In genomic region chr6:8141881-8142280, GRCm38 (mm10) we compare ENCODE assay signal across 13 mouse cellular contexts. TPM values are rescaled to one million over a fixed set of nuclear protein-coding genes. Genes with fewer than 3 reads are reported as not detected.
DNase-seq lines count a peak whose midpoint lies in the region; ATAC-seq and TF ChIP-seq lines count a peak whose summit lies in the region.
"Had no signal": no experiment of that assay in that cellular context is flagged by ENCODE, and none has a peak within 500 bp of the region (broad histone marks: within the 10 kb centered on the region; RNA-seq: fewer than 3 reads in every experiment).

No protein-coding gene starts in this region.

- intact Hi-C loops in left cerebral cortex, postnatal 25 days (cut with DNase I), result no loop called here

- no peak overlapping the region for H3K4me2 ChIP-seq in embryonic facial prominence, embryonic 14.5 days (ENCODE audit: low read depth, low read length)
- H3K4me2 ChIP-seq: forebrain, embryonic 12.5 days; hindbrain, embryonic 14.5 days; lung, embryonic 15.5 days had no signal

- H3K4me1 ChIP-seq in kidney, adult 2 months (ENCODE audit: control insufficient read depth, insufficient read depth, low read length), result no peaks in the 10 kb centered on the region
- H3K4me1 ChIP-seq in embryonic facial prominence, embryonic 14.5 days (ENCODE audit: control insufficient read depth, insufficient read depth, low read length), result no peaks in the 10 kb centered on the region
- H3K4me1 ChIP-seq: forebrain, embryonic 12.5 days; lung, embryonic 15.5 days had no signal

- TF ChIP-seq CTCF in kidney, adult 2 months (conservative IDR thresholded peaks at IDR 0.05; ENCODE audit: insufficient read depth, insufficient read length, low read depth, low read length), result no peak

- DNase-seq in kidney, adult 2 months, result peak; percentile 6
- DNase-seq in kidney, adult 8-10 months, result no peak
- DNase-seq in 416B (ENCODE audit: low read depth), result peak; percentile 44
- peak; percentile 1 for DNase-seq in MEL-GATA-1-ER (ENCODE audit: extremely low read depth, low read depth)
- peak; percentile 74 for DNase-seq in embryonic facial prominence, embryonic 14.5 days (ENCODE audit: low spot score)
- no peak for DNase-seq in left cerebral cortex, postnatal 25 days (ENCODE audit: low spot score in 2 of 2)
- DNase-seq in right cerebral cortex, postnatal 36 days (ENCODE audit: low spot score in 2 of 2), result no peak
- DNase-seq in adrenal gland, postnatal 4 days (ENCODE audit: low spot score in 2 of 2), result no peak
- DNase-seq: cerebellum, postnatal 36 days; heart, adult 11 months had no signal

- H3K9me3 ChIP-seq in embryonic facial prominence, embryonic 14.5 days (ENCODE audit: control insufficient read depth, low read length), result no peaks in the 10 kb centered on the region
- H3K9me3 ChIP-seq: forebrain, embryonic 12.5 days; lung, embryonic 15.5 days had no signal

- H3K27me3 ChIP-seq in kidney, adult 2 months (replicated peaks; ENCODE audit: control insufficient read depth, insufficient read depth, low read length), result no peaks in the 10 kb centered on the region
- H3K27me3 ChIP-seq in embryonic facial prominence, embryonic 14.5 days (replicated peaks; ENCODE audit: control insufficient read depth, insufficient read depth, low read length), result no peaks in the 10 kb centered on the region
- H3K27me3 ChIP-seq: forebrain, embryonic 12.5 days; lung, embryonic 15.5 days had no signal

- 35% methylated on average over 1 of the region's 1 CpGs for WGBS in kidney, adult 2 months
- 39% methylated on average over 1 of the region's 1 CpGs for WGBS in embryonic facial prominence, embryonic 14.5 days

- H3K4me3 ChIP-seq in kidney, adult 2 months (ENCODE audit: insufficient read depth, low read depth, low read length), result no peak overlapping the region
- H3K4me3 ChIP-seq in embryonic facial prominence, embryonic 14.5 days (ENCODE audit: low read depth, low read length), result no peak overlapping the region
- H3K4me3 ChIP-seq: forebrain, embryonic 12.5 days; lung, embryonic 15.5 days had no signal

- ATAC-seq in embryonic facial prominence, embryonic 14.5 days (ENCODE audit: low read depth), result no peak

- no peak overlapping the region for H3K27ac ChIP-seq in kidney, adult 2 months (ENCODE audit: insufficient read depth, low read depth, low read length)
- H3K27ac ChIP-seq in embryonic facial prominence, embryonic 14.5 days (replicated peaks; ENCODE audit: low read depth, low read length), result no peak overlapping the region
- H3K27ac ChIP-seq: forebrain, embryonic 12.5 days; hindbrain, embryonic 14.5 days; lung, embryonic 15.5 days had no signal

- no peaks in the 10 kb centered on the region for H3K36me3 ChIP-seq in kidney, adult 2 months (ENCODE audit: control insufficient read depth, insufficient read depth, low read length)
- no peaks in the 10 kb centered on the region for H3K36me3 ChIP-seq in embryonic facial prominence, embryonic 14.5 days (ENCODE audit: control insufficient read depth, insufficient read depth, low read length)
- H3K36me3 ChIP-seq: forebrain, embryonic 12.5 days; lung, embryonic 15.5 days had no signal

- H3K9ac ChIP-seq in embryonic facial prominence, embryonic 14.5 days (ENCODE audit: low read depth, low read length), result no peak overlapping the region
- H3K9ac ChIP-seq: forebrain, embryonic 12.5 days; hindbrain, embryonic 14.5 days; lung, embryonic 15.5 days had no signal

- no peak for TF ChIP-seq POLR2A in kidney, adult 2 months (IDR thresholded peaks at IDR 0.05; ENCODE audit: low read depth, low read length)

RNA-seq across cellular contexts. Expression of gene Col28a1, which starts 50.5 kb away (rescaled TPM):
- 0.13 and 0.14 TPM in 2 replicates for polyA plus RNA-seq in kidney, adult 2 months (2012; rRNA removed)
- polyA plus RNA-seq in embryonic facial prominence, embryonic 14.5 days (2014; fragmentation: Nextera tagmentation; extraction: Ambion mirVana), result 1.1 and 1.3 TPM in 2 replicates
- under 1 TPM; 0.60 to 0.76 TPM for total RNA-seq in left cerebral cortex, postnatal 25 days (2021)
- total RNA-seq in adrenal gland, postnatal 4 days (2021), result 1 to 10 TPM; 4.0 to 5.1 TPM
- polyA plus RNA-seq: forebrain, embryonic 12.5 days had no signal

Comparison
In these comparisons a context has a peak if more than half of its experiments do, and no peak if none do; other contexts are left out.
1. DNase-seq: peak in kidney, adult 2 months (single experiment), 416B (single experiment), MEL-GATA-1-ER (single experiment) and embryonic facial prominence, embryonic 14.5 days (single experiment); none in kidney, adult 8-10 months (0 of 2), left cerebral cortex, postnatal 25 days (0 of 2), right cerebral cortex, postnatal 36 days (0 of 2) and adrenal gland, postnatal 4 days (0 of 2).